Mouse (Mus musculus): ENCODE results near the gene Thoc6.
A peak's percentile ranks its signal among the peaks of the same experiment; 100 is the strongest.

The Thoc6 gene

DNA sequence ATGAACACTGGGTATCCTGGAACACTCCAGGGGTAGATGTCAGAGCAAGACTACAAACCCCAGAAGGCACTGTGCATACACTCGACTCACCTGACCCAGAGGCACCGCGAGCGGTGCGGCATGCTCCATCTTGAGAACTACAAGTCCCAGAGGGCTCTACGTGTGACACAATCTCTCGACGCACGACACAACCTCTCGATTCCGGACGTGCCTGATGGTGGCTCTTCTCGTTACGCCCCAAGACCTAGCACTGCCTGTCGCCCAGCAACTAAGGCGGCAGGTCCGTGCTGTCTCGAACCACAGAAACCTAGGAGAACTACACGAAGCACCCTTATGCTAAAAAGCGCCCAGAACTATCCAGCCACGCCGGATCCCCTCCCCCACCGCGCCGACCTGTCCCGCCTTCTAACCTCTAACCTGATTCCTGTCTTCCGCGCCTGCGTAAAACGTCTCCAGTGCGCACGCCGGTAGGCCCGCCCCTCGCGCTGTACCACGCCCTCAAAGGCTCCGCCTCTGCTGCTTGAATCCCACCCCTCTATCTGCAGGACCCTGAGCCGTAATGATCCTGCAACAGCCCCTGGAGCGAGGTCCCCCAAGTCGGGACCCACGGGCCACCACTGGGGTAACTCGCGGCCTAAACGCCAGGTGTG is at the start of gene Thoc6, which contains the start of gene Hcfc1r1:
Thoc6 (minus strand) TSS at position 459 of the 650 bp plus-strand sequence.
Hcfc1r1 (plus strand) TSS at position 173 of the 650 bp plus-strand sequence.
- peak; percentile 88 to 91 for DNase-seq (ENCODE audit: low spot score in 2 of 2)

- DNase-seq (ENCODE audit: low spot score in 2 of 2) = no peak
These were observed 48.9 kb upstream of the Thoc6 start, which contains the start of gene 1520401A03Rik for GRCm38 (mm10) chr17:23722376-23723125. TSS of gene 1520401A03Rik (minus strand) at chr17:23722783.

DNA sequence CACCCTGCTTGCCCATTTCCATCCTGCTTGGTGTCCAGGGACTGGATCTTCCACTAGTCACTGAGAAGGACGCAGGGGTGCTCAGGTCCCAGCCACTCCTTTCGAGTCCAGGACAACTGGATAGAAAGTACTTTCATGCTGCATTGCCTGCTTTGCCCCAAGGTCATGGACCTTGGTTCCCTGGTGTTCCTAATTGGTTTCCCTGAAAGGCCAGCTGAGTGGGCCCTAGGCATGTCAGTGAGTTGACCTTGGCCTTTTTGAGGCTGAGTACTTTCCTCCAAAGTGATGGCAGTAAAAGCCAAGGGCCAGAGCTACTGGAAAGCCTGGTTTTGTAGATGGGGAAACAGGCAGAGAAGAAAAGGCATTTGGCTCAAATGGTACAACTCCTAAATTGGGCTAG is 48.2 kb upstream of the Thoc6 start:
- DNase-seq (ENCODE audit: low spot score in 2 of 2) = no peak

DNA sequence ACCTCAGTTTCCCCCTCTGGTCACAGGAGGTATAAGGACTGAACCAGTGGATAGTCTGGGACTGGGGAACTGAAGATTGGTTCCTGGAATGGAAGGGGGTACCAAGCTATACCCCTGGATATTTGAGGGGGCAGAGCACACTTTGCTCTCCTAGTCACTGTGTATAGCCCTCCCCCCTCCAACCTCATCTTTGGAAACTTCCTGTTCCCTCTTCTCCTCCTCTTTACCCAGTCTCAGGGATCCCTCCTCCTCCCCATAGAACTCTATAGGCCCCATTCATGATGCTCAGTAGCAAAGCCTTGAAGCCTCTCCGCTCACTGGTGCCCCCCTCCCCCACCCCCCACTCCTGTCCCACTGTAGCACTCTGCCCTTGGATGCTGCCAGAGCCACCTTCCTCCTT is 45.8 kb upstream of the Thoc6 start:
- DNase-seq (ENCODE audit: low spot score in 2 of 2) = no peak

- no peak for DNase-seq (ENCODE audit: low spot score in 2 of 2)
These were observed 43.3 kb upstream of the Thoc6 start for GRCm38 (mm10) chr17:23717003-23717402.

GRCm38 (mm10) chr17:23706212-23706611 is 32.5 kb upstream of the Thoc6 start:
- peak; percentile 61 to 73 for DNase-seq (ENCODE audit: low spot score in 2 of 2)

- DNase-seq (ENCODE audit: low spot score in 2 of 2) = no peak
These were observed 31.9 kb upstream of the Thoc6 start for GRCm38 (mm10) chr17:23705525-23706104.

DNA sequence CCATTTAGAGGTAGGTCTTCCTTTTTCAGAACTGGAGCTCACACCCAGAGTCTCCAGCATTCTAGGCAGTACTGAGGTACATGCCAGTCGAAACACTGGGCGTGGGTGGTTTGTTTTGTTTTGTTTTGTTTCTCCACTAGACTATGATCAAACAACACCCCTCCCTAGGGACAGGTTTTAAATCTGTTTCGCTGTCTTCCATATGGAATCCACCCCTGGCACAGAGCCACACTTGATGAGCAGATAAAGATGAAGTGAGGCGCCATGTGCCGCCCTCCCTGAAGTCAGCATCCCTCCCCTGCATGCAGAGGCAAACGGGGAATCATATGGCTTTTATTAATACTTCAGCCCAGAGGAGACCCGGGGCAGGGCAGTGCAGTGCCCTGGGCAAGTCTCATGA is 31.1 kb upstream of the Thoc6 start:
- no peak for DNase-seq (ENCODE audit: low spot score in 2 of 2)

DNA sequence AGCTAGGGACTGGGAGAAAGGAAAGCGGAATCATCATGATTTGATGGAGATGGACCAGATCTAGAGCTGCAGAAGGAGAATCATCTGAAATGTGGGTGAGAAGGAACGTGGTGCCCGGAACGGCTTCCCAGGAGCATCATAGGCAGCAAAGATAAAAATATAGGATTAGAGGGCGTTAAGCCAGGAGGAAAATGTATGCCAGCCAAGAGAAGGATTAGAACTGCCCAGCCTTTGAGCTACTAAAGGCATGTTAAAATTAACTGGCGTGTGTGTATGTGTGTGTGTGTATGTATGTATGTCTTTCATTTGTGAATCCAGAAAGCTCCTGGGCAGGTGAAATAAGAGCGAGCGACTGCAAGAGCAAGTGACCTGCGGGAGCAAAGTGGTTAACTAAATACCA is 29.6 kb upstream of the Thoc6 start:
- DNase-seq (ENCODE audit: low spot score in 2 of 2) = no peak

- DNase-seq (ENCODE audit: low spot score in 2 of 2) = peak; percentile 78 to 85
These were observed 26.4 kb upstream of the Thoc6 start for GRCm38 (mm10) chr17:23700079-23700478.

DNA sequence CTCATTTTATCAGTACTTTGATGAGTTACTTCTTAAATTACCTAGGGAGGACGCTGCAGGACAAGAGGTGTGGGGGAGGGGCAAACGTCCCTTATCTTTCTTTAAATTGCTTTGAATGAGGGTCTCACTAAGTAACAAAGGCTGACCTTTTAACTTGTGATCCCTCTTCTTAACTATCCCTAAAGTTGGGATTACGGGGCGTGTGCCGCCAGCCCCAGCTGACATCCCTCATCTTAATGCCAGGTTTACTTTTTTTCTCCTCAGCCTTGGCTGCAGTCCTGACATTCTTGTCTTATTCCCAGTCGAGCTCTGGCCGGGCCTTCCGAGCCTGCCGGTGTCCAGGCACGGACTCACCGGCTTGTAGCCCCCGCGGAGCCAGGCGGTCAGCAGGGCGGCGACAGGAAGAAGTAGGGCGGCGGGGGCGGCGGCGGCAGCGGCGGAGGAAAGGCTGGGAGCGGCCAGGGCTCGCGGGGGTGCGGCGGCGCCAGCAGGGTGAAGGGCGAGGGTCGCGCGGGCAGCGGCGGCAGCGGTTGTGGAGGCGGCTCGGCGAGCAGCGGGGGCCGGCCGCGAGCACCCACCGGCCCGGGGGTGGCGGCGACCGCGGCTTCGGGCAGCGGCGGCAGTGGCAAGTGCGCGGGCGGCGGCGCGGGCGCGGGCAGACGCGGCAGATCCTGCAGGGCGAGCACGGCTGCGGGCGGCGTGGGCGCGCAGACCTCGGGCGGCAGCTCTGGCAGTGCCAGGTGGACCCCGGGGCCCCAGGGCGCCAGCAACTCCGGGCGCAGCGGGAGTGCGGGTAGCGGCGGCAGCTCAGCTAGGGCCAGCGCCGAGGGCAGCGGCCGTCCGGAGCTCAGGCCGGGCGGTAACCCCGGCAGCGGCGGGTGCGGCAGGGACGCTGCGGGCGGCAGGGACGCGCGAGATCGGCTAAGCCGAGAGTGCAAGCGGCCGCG is 25.7 kb upstream of the Thoc6 start:
- no peak for DNase-seq (ENCODE audit: low spot score in 2 of 2)

- no peak for DNase-seq (ENCODE audit: low spot score in 2 of 2)
These were observed 22.1 kb upstream of the Thoc6 start for GRCm38 (mm10) chr17:23695801-23696200.

DNA sequence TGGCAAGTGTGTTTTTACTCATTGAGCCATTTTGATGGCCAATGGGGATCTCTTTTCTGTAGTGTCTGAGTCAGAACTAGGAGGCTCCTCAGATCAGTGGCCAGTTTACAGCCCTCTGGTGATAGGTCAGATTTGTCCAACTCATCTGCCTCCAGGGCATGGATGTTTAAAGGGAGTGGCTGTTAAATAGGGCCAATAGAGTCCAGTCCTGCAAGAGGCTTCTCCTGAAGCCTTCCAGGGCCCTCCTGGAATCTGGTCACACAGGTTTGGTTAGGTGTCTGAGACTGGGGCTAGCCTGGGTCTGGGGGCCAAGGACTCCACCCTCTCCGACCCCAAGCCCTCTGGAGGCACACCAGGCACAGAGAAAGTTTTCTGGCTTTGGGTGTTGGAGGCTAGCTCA is 20.8 kb upstream of the Thoc6 start:
- DNase-seq (ENCODE audit: low spot score in 2 of 2) = no peak

GRCm38 (mm10) chr17:23683856-23684672 is 10.4 kb upstream of the Thoc6 start, which contains the start of gene Cldn9:
TSS of gene Cldn9 (minus strand) at chr17:23684026.
- DNase-seq (ENCODE audit: low spot score in 2 of 2) = no peak

DNA sequence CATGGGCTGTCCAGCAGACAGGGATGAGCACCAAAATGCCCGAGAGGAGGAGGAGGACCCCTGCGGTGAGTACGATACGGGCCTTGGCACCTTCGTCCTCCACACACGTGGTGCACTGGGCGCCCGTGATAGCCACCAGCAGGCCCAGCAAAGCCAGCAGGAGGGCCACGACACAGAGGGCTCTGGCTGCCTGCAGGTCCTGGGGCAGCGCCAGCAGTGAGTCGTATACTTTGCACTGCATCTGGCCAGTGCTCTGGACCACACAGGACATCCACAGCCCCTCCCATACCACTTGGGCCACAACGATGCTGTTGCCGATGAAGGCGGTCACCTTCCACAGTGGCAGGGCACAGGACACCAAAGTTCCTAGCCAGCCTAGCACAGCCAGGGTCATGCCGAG is 9.5 kb upstream of the Thoc6 start:
- DNase-seq (ENCODE audit: low spot score in 2 of 2) = no peak

GRCm38 (mm10) chr17:23682530-23682929 is 8.8 kb upstream of the Thoc6 start:
- DNase-seq (ENCODE audit: low spot score in 2 of 2) = no peak

GRCm38 (mm10) chr17:23682092-23682491 is 8.4 kb upstream of the Thoc6 start:
- no peak for DNase-seq (ENCODE audit: low spot score in 2 of 2)

- DNase-seq (ENCODE audit: low spot score in 2 of 2) = no peak
These were observed 7.4 kb upstream of the Thoc6 start for GRCm38 (mm10) chr17:23681086-23681485.

GRCm38 (mm10) chr17:23680336-23680735 is 6.7 kb upstream of the Thoc6 start:
- no peak for DNase-seq (ENCODE audit: low spot score in 2 of 2)

DNA sequence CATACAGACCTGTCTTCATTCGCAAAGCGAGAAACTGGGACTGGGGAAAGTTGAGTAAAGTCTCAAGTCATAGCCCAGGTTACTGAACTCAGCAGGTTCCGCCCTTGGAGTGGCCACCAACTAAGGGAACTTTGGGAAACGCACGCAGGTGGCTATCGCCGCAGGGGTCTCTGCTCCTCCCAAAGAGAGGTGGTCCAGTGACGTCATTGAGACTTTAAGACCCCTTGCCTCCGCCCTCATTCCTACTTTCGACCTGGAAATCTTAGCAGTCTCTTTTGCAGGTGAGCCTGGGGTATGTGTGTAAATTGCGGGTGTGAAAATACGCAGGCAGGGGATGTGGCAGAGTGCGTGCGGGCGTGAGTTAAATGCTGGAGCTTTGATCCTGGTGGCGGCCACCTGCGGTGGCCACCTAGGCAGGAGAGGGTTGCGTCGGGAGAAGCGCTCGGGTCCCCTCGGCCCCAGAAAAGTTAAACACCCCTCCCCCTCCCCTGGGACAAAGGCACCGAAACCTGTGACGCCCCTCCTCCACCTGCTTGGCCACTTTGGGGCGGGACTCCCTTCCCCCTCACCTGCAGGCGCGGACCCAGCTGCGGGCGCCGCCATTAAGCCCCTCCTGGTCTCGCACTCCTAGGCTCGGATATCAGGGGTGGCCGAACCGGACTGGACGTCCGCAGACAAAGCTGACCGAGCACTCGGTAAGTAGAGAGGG is 5.6 kb upstream of the Thoc6 start, which contains the start of gene Cldn6:
Cldn6 (plus strand) TSS at position 123 of the 709 bp plus-strand sequence.
- DNase-seq (ENCODE audit: low spot score in 2 of 2) = no peak
